Mouse (Mus musculus) CH12.LX (cell line): ENCODE measurements around the gene Samd4. TPM values are rescaled to one million over a fixed set of nuclear protein-coding genes. Genes with fewer than 3 reads are reported as not detected.

Source experiments
- DNase-seq: peaks from one replicate; pipeline ENCODE4 v3.0.0-alpha.2; 2013; ENCODE audit errors: extremely low read depth
- H3K27ac ChIP-seq: 2 replicates; pipeline ENCODE4 v1.5.1; 2012; ENCODE audit warnings: low read depth, mild to moderate bottlenecking, control low read depth, moderate library complexity; ENCODE audit not compliant: insufficient read depth
- H3K27me3 ChIP-seq: replicated peaks from 2 replicates; pipeline ENCODE3; 2012; ENCODE audit warnings: inconsistent platforms
- H3K36me3 ChIP-seq, 2 experiments: replicated peaks in 1 of 2; 2 replicates each; pipeline versions ENCODE3 to v1.6.1; 2012; ENCODE audit warnings: inconsistent platforms in 1 of 2, low read length in 1 of 2, mild to moderate bottlenecking in 1 of 2, mixed read lengths in 1 of 2, moderate library complexity in 1 of 2; ENCODE audit not compliant: control insufficient read depth in 1 of 2, insufficient read depth in 1 of 2
- H3K4me1 ChIP-seq, 2 experiments: 2 replicates each; pipeline ENCODE4 v1.6.1; 2012; ENCODE audit warnings: inconsistent platforms in 1 of 2, moderate library complexity in 1 of 2; ENCODE audit not compliant: insufficient read depth in 2 of 2, control insufficient read depth in 1 of 2
- H3K4me2 ChIP-seq: 2 replicates; pipeline ENCODE4 v1.6.1; 2012; ENCODE audit warnings: low read depth, mild to moderate bottlenecking, control low read depth; ENCODE audit not compliant: poor library complexity, insufficient read depth, severe bottlenecking
- H3K4me3 ChIP-seq, 3 experiments: fragments of 150-350 bp in 1 of 3; sonication (generic) in 1 of 3; replicated peaks in 1 of 3; 2 replicates each; pipeline versions ENCODE3 to v1.5.1; 2011 to 2012; ENCODE audit warnings: low read depth in 2 of 3, low read length in 2 of 3, mild to moderate bottlenecking in 2 of 3, moderate library complexity in 2 of 3, control low read depth in 1 of 3, improper control_type of control experiment in 1 of 3, inconsistent platforms in 1 of 3, mixed read lengths in 1 of 3; ENCODE audit not compliant: poor library complexity in 1 of 3
- H3K79me2 ChIP-seq: replicated peaks from 2 replicates; pipeline ENCODE4 v1.6.1; 2012; ENCODE audit warnings: mild to moderate bottlenecking, moderate library complexity; ENCODE audit not compliant: control insufficient read depth, poor library complexity, insufficient read depth, severe bottlenecking; ENCODE audit errors: extremely low read depth
- H3K9ac ChIP-seq: 2 replicates; pipeline ENCODE4 v1.6.1; 2012; ENCODE audit warnings: low read depth, mild to moderate bottlenecking, control low read depth, moderate library complexity; ENCODE audit not compliant: insufficient read depth
- H3K9me3 ChIP-seq: replicated peaks from 2 replicates; pipeline ENCODE3; 2012; ENCODE audit warnings: low read length, inconsistent platforms, mixed read lengths
- BHLHE40 ChIP-seq: IDR thresholded peaks from 2 replicates; pipeline ENCODE4 v1.6.1; 2011; ENCODE audit warnings: mild to moderate bottlenecking, low read depth, low read length, improper control_type of control experiment
- CHD1 ChIP-seq: IDR thresholded peaks from 2 replicates; pipeline ENCODE4 v1.6.1; 2012; ENCODE audit warnings: low read depth, low read length, improper control_type of control experiment, inconsistent platforms
- CHD2 ChIP-seq: IDR thresholded peaks from 2 replicates; pipeline ENCODE4 v1.6.1; 2011; ENCODE audit warnings: low read length, improper control_type of control experiment
- E2F4 ChIP-seq: IDR thresholded peaks from 2 replicates; pipeline ENCODE4 v1.6.1; 2011; ENCODE audit warnings: low read depth, low read length, improper control_type of control experiment; ENCODE audit not compliant: insufficient replicate concordance
- EP300 ChIP-seq: IDR thresholded peaks from 2 replicates; pipeline ENCODE4 v1.6.1; 2011; ENCODE audit warnings: low read length, improper control_type of control experiment
- ETS1 ChIP-seq: conservative IDR thresholded peaks from 2 replicates; pipeline ENCODE4 v1.6.1; 2012; ENCODE audit warnings: low read depth, mild to moderate bottlenecking, inconsistent platforms, low read length, improper control_type of control experiment, moderate library complexity
- GABPA ChIP-seq: IDR thresholded peaks from 2 replicates; pipeline ENCODE4 v1.6.1; 2012; ENCODE audit warnings: low read depth, low read length, improper control_type of control experiment, inconsistent platforms; ENCODE audit not compliant: insufficient replicate concordance
- KAT2A ChIP-seq: IDR thresholded peaks from 2 replicates; pipeline ENCODE4 v1.6.1; 2012; ENCODE audit warnings: low read length, improper control_type of control experiment, inconsistent platforms; ENCODE audit not compliant: insufficient replicate concordance
- MAFK ChIP-seq: IDR thresholded peaks from 2 replicates; pipeline ENCODE4 v1.6.1; 2011; ENCODE audit warnings: low read length, improper control_type of control experiment; ENCODE audit not compliant: insufficient replicate concordance
- MAX ChIP-seq: IDR thresholded peaks from 2 replicates; pipeline ENCODE4 v1.6.1; 2011; ENCODE audit warnings: low read length, improper control_type of control experiment
- MEF2A ChIP-seq: IDR thresholded peaks from 2 replicates; pipeline ENCODE4 v1.6.1; 2014; ENCODE audit warnings: low read depth, mild to moderate bottlenecking, inconsistent platforms, low read length, improper control_type of control experiment, borderline replicate concordance
- MXI1 ChIP-seq: IDR thresholded peaks from 2 replicates; pipeline ENCODE4 v1.6.1; 2011; ENCODE audit warnings: mild to moderate bottlenecking, low read depth, low read length, improper control_type of control experiment
- MYC ChIP-seq: IDR thresholded peaks from 2 replicates; pipeline ENCODE4 v1.6.1; 2011; ENCODE audit warnings: low read depth, mild to moderate bottlenecking, improper control_type of control experiment, low read length
- NELFE ChIP-seq: IDR thresholded peaks from 2 replicates; pipeline ENCODE4 v1.6.1; 2011; ENCODE audit warnings: low read depth, low read length, improper control_type of control experiment
- POLR2A ChIP-seq: IDR thresholded peaks from 2 replicates; pipeline ENCODE4 v1.6.1; 2011; ENCODE audit warnings: low read depth, mild to moderate bottlenecking, improper control_type of control experiment, low read length
- RAD21 ChIP-seq: IDR thresholded peaks from 2 replicates; pipeline ENCODE4 v1.6.1; 2011; ENCODE audit warnings: low read depth, mild to moderate bottlenecking, low read length, improper control_type of control experiment, moderate library complexity
- RCOR1 ChIP-seq: conservative IDR thresholded peaks from 2 replicates; pipeline ENCODE4 v1.6.1; 2012; ENCODE audit warnings: low read depth, mild to moderate bottlenecking, inconsistent platforms, low read length, improper control_type of control experiment
- SIN3A ChIP-seq: IDR thresholded peaks from 2 replicates; pipeline ENCODE4 v1.6.1; 2012; ENCODE audit warnings: low read length, improper control_type of control experiment, inconsistent platforms
- SMC3 ChIP-seq: IDR thresholded peaks from 2 replicates; pipeline ENCODE4 v1.6.1; 2011; ENCODE audit warnings: low read depth, low read length, improper control_type of control experiment
- TBP ChIP-seq: conservative IDR thresholded peaks from 2 replicates; pipeline ENCODE4 v1.6.1; 2011; ENCODE audit warnings: low read depth, low read length, improper control_type of control experiment
- UBTF ChIP-seq: IDR thresholded peaks from 2 replicates; pipeline ENCODE4 v1.6.1; 2012; ENCODE audit warnings: low read depth, mild to moderate bottlenecking, inconsistent platforms, low read length, improper control_type of control experiment, moderate library complexity
- USF2 ChIP-seq: conservative IDR thresholded peaks from 2 replicates; pipeline ENCODE4 v1.6.1; 2011; ENCODE audit warnings: low read depth, low read length, improper control_type of control experiment
- ZC3H11A ChIP-seq: IDR thresholded peaks from 2 replicates; pipeline ENCODE4 v1.6.1; 2012; ENCODE audit warnings: low read depth, mild to moderate bottlenecking, inconsistent platforms, low read length, improper control_type of control experiment
- ZKSCAN1 ChIP-seq: IDR thresholded peaks from 2 replicates; pipeline ENCODE4 v1.6.1; 2012; ENCODE audit warnings: low read depth, inconsistent platforms, low read length, improper control_type of control experiment, borderline replicate concordance
- ZNF384 ChIP-seq: IDR thresholded peaks from 2 replicates; pipeline ENCODE4 v1.6.1; 2012; ENCODE audit warnings: low read depth, low read length, improper control_type of control experiment, inconsistent platforms
- dilution Hi-C: fragments of 300-500 bp; cut with MboI; formaldehyde crosslinking; loops from 2 replicates; pipeline ENCODE4 v1.14.3; 2020; ENCODE audit warnings: low sequenced_read_pairs; ENCODE audit not compliant: extremely low pct_unique_long_range_greater_than_20kb, extremely low pct_ligation_motif_present
- in situ Hi-C: fragments of 300-500 bp; cut with MboI; formaldehyde crosslinking; loops from 3 replicates; pipeline ENCODE4 v1.14.3; 2019; ENCODE audit warnings: low sequenced_read_pairs, low pct_ligation_motif_present, low pct_unique_long_range_greater_than_20kb, mixed read lengths
- polyA plus RNA-seq: library from polyadenylated mRNA; unstranded; fragments of >175 nt; gene quantifications from 2 replicates; pipeline ENCODE4 v1.2.1, GENCODE M21; 2012; ENCODE audit warnings: low read depth; ENCODE audit not compliant: insufficient read length
- total RNA-seq, 2 experiments: library from RNA; depleted of rRNA; stranded (reverse); fragments of 300-350 nt in 1 of 2; fragments of >200 nt in 1 of 2; gene quantifications; 2 replicates each; pipeline ENCODE4 v1.2.3; 2012 to 2014

Samd4 gene
- total and polyA plus RNA-seq, 3 experiments: 0.64 to 4.6 (median 1.5) TPM

DNA sequence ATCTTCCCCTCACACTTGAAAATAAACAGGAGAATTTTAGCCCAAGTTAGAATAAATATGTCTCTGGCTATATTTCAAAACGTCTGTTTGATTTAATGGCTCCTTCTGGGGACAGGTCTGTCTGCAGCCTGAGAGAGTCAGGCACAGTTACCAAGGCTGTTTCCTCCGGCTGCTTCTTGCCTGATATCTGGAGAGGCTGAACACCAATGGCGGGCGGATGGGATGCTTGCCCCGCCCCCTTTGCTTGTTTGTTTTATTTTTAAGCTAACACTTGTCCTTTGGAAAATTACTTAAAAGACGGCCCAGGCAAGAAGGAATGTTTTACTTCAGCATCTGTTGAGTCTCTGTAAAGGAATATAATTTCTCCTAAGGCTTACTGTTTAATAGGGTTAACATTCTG, 50.1 kb downstream of the Samd4 start:
- H3K9ac ChIP-seq: no peak overlapping the region
- H3K4me3 ChIP-seq: no peak overlapping the region
- DNase-seq: no peak
- H3K27me3 ChIP-seq: no peaks in the 10 kb centered on the region
- TF ChIP-seq MYC (no peak), MXI1 (no peak), KAT2A (no peak), POLR2A (no peak), EP300 (no peak), CHD1 (no peak), ZKSCAN1 (no peak), NELFE (no peak), RAD21 (no peak), USF2 (no peak), MAFK (no peak)
- dilution Hi-C loops (no loop called here), in situ Hi-C loops (no loop called here)
- H3K4me1 ChIP-seq: 0 out of 4 replicates have a peak, but pooled peaks cover 2 to 4% of the 10 kb centered on the region in 2 experiments
- H3K9me3 ChIP-seq: no peaks in the 10 kb centered on the region
- no peak overlapping the region for H3K4me2 ChIP-seq
- no peaks in the 10 kb centered on the region for H3K79me2 ChIP-seq
- no peak overlapping the region for H3K27ac ChIP-seq
- no peaks in the 10 kb centered on the region for H3K36me3 ChIP-seq

DNA sequence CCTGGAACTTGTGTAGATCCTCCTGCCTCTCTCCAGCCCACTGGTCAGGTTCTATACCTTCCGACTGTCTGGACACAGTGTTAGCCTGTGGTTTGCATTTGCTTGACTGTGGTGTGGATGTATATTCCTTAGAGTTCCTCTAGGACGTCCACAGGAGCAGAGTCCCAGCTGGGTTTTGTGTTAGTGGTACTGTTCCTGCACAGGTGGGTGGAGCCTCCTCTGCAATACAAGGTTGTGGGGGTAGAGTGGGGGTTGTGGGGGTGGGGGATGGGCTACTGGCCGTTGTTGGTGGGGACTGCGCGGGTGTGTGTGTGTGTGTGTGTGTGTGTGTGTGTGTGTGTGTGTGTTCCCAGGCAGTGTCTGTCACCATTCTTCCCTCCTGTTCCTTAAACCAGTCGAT, 58.4 kb downstream of the Samd4 start:
- H3K4me2 ChIP-seq: no peak overlapping the region
- TF ChIP-seq MYC (no peak), MEF2A (no peak), ZC3H11A (no peak), CHD2 (no peak), UBTF (no peak), SIN3A (no peak), NELFE (no peak), RCOR1 (no peak), ETS1 (no peak), E2F4 (no peak), GABPA (no peak), BHLHE40 (no peak), SMC3 (no peak), KAT2A (no peak), MAX (no peak), ZNF384 (no peak), USF2 (no peak), TBP (no peak)
- TF ChIP-seq, all 38 proteins: peak for 0
- no peak overlapping the region for H3K27ac ChIP-seq
- in situ Hi-C loops (no loop called here), dilution Hi-C loops (no loop called here)
- no peaks in the 10 kb centered on the region for H3K79me2 ChIP-seq
- no peaks in the 10 kb centered on the region for H3K36me3 ChIP-seq
- no peak overlapping the region for H3K9ac ChIP-seq
- DNase-seq: no peak
- H3K4me1 ChIP-seq: peaks cover 0 to 8% of the 10 kb centered on the region in 2 experiments; a peak in 1 of 4 replicates
- no peak overlapping the region for H3K4me3 ChIP-seq
- H3K9me3 ChIP-seq: no peaks in the 10 kb centered on the region
- H3K27me3 ChIP-seq: no peaks in the 10 kb centered on the region
